Mouse (Mus musculus): Measurements from ENCODE around the gene Rnf185. TPM values are rescaled to one million over a fixed set of nuclear protein-coding genes. Genes with fewer than 3 reads are reported as not detected.

Gene Rnf185
- polyA plus RNA-seq, 1 experiment: 12.8 TPM

- Histone ChIP-seq H3K27me3 (ENCODE audit: control insufficient read depth, insufficient read depth, low read length) (no peaks in the 10 kb centered on the region), H3K27ac (ENCODE audit: insufficient read depth, low read length) (no peak within 1 kb of the TSS), H3K4me1 (ENCODE audit: control insufficient read depth, insufficient read depth, insufficient read length) (no peaks in the 10 kb centered on the region), H3K36me3 (ENCODE audit: control insufficient read depth, insufficient read depth, low read length) (no peaks in the 10 kb centered on the region), H3K4me3 (ENCODE audit: extremely low read depth, insufficient read depth, insufficient read length) (no peak within 1 kb of the TSS)
- TF ChIP-seq POLR2A (IDR thresholded peaks at IDR 0.05; ENCODE audit: low read depth, low read length) (no peak), CTCF (IDR thresholded peaks at IDR 0.05; ENCODE audit: extremely low read depth, insufficient read depth, insufficient read length, insufficient replicate concordance) (no peak)
- WGBS: 69% methylated on average over 11 of the region's 11 CpGs
- DNase-seq (ENCODE audit: low read depth in 1 of 2, low spot score in 2 of 2): no peak
Observed at GRCm38 (mm10) chr11:3487952-3488570, 35.9 kb upstream of the Rnf185 start, which contains the start of gene Pla2g3. Gene Pla2g3 (plus strand): TSS chr11:3488284.

DNA sequence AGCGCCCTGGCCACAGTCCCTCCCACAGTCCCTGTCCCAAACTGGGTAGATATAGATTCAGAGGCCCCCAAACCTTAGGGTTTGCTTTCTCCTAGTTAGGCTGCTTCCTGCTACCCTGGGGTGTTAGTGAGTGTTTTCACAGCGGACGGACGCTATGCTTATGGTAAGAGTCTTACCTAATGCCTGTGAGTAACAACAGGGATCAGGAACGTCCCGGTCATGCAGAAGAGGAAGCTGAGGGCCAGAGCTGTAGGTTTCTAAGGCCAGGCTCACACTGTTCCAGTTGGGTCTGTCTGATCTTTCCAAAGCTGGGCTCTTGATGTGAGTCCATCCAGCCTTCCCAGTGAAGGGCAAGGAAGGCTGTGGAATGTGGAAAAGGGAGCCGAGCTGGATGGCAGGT lies 34.2 kb upstream of the Rnf185 start:
- no peaks in the 10 kb centered on the region for H3K4me1 ChIP-seq (ENCODE audit: control insufficient read depth, insufficient read depth, insufficient read length)
- no peaks in the 10 kb centered on the region for H3K27me3 ChIP-seq (ENCODE audit: control insufficient read depth, insufficient read depth, low read length)
- no peaks in the 10 kb centered on the region for H3K36me3 ChIP-seq (ENCODE audit: control insufficient read depth, insufficient read depth, low read length)
- DNase-seq (ENCODE audit: low read depth in 1 of 2, low spot score in 2 of 2): no peak
- no peak overlapping the region for H3K4me3 ChIP-seq (ENCODE audit: extremely low read depth, insufficient read depth, insufficient read length)
- 53% methylated on average over 7 of the region's 7 CpGs for WGBS
- TF ChIP-seq CTCF (IDR thresholded peaks at IDR 0.05; ENCODE audit: extremely low read depth, insufficient read depth, insufficient read length, insufficient replicate concordance) (no peak), POLR2A (IDR thresholded peaks at IDR 0.05; ENCODE audit: low read depth, low read length) (no peak)
- no peak overlapping the region for H3K27ac ChIP-seq (ENCODE audit: insufficient read depth, low read length)

GRCm38 (mm10) chr11:3483980-3484642 lies 31.9 kb upstream of the Rnf185 start:
- TF ChIP-seq POLR2A (IDR thresholded peaks at IDR 0.05; ENCODE audit: low read depth, low read length): no peak
- TF ChIP-seq CTCF (IDR thresholded peaks at IDR 0.05; ENCODE audit: extremely low read depth, insufficient read depth, insufficient read length, insufficient replicate concordance): no peak
- no peaks in the 10 kb centered on the region for H3K4me1 ChIP-seq (ENCODE audit: control insufficient read depth, insufficient read depth, insufficient read length)
- H3K4me3 ChIP-seq (ENCODE audit: extremely low read depth, insufficient read depth, insufficient read length): no peak overlapping the region
- H3K36me3 ChIP-seq (ENCODE audit: control insufficient read depth, insufficient read depth, low read length): no peaks in the 10 kb centered on the region
- WGBS: 78% methylated on average over 11 of the region's 11 CpGs
- H3K27me3 ChIP-seq (ENCODE audit: control insufficient read depth, insufficient read depth, low read length): no peaks in the 10 kb centered on the region
- DNase-seq (ENCODE audit: low read depth in 1 of 2, low spot score in 2 of 2): no peak
- H3K27ac ChIP-seq (ENCODE audit: insufficient read depth, low read length): no peak overlapping the region

- H3K4me3 ChIP-seq (ENCODE audit: extremely low read depth, insufficient read depth, insufficient read length): no peak overlapping the region
- no peaks in the 10 kb centered on the region for H3K36me3 ChIP-seq (ENCODE audit: control insufficient read depth, insufficient read depth, low read length)
- DNase-seq (ENCODE audit: low read depth in 1 of 2, low spot score in 2 of 2): no peak
- TF ChIP-seq POLR2A (IDR thresholded peaks at IDR 0.05; ENCODE audit: low read depth, low read length): no peak
- no peak for TF ChIP-seq CTCF (IDR thresholded peaks at IDR 0.05; ENCODE audit: extremely low read depth, insufficient read depth, insufficient read length, insufficient replicate concordance)
- no peaks in the 10 kb centered on the region for H3K4me1 ChIP-seq (ENCODE audit: control insufficient read depth, insufficient read depth, insufficient read length)
- H3K27me3 ChIP-seq (ENCODE audit: control insufficient read depth, insufficient read depth, low read length): no peaks in the 10 kb centered on the region
- no peak overlapping the region for H3K27ac ChIP-seq (ENCODE audit: insufficient read depth, low read length)
Observed at GRCm38 (mm10) chr11:3475489-3475888, 23.3 kb upstream of the Rnf185 start.

DNA sequence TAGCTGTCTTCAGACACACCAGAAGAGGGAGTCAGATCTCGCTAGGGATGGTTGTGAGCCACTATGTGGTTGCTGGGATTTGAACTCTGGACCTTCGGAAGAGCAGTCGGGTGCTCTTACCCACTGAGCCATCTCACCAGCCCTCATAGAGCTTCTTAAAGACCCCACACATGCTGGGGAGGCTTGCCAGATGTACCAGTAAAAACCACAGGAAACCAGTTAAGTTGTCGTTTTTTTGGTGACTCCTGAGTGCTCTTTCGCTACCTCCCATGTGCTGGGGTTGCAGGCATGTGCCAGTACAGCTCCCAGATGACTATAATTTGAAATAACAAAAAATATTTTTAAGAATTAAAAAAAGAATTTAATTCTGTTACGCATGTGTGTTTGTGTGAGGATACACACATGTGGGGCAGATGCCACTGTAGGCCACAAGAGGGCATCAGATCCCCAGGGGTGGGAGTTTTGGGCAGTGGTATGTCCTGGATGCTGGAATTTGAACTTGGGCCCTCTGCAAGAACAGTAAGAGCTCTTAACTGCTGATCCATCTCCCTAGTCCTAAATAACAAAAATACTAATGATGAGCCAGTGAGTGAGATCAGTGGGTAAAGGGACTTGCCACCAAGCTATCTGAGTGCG lies 22.4 kb upstream of the Rnf185 start:
- Histone ChIP-seq H3K27ac (ENCODE audit: insufficient read depth, low read length) (no peak overlapping the region), H3K4me3 (ENCODE audit: extremely low read depth, insufficient read depth, insufficient read length) (no peak overlapping the region), H3K4me1 (ENCODE audit: control insufficient read depth, insufficient read depth, insufficient read length) (no peaks in the 10 kb centered on the region), H3K36me3 (ENCODE audit: control insufficient read depth, insufficient read depth, low read length) (no peaks in the 10 kb centered on the region), H3K27me3 (ENCODE audit: control insufficient read depth, insufficient read depth, low read length) (no peaks in the 10 kb centered on the region)
- TF ChIP-seq POLR2A (IDR thresholded peaks at IDR 0.05; ENCODE audit: low read depth, low read length) (no peak), CTCF (IDR thresholded peaks at IDR 0.05; ENCODE audit: extremely low read depth, insufficient read depth, insufficient read length, insufficient replicate concordance) (peak; percentile 27; the same call in 1 of the 2 replicates)
- 37% methylated on average over 7 of the region's 7 CpGs for WGBS
- no peak for DNase-seq (ENCODE audit: low read depth in 1 of 2, low spot score in 2 of 2)

GRCm38 (mm10) chr11:3472484-3472883 lies 20.3 kb upstream of the Rnf185 start:
- Histone ChIP-seq H3K27ac (ENCODE audit: insufficient read depth, low read length) (no peak overlapping the region), H3K4me1 (ENCODE audit: control insufficient read depth, insufficient read depth, insufficient read length) (no peaks in the 10 kb centered on the region), H3K27me3 (ENCODE audit: control insufficient read depth, insufficient read depth, low read length) (no peaks in the 10 kb centered on the region), H3K36me3 (ENCODE audit: control insufficient read depth, insufficient read depth, low read length) (no peaks in the 10 kb centered on the region), H3K4me3 (ENCODE audit: extremely low read depth, insufficient read depth, insufficient read length) (no peak overlapping the region)
- TF ChIP-seq POLR2A (IDR thresholded peaks at IDR 0.05; ENCODE audit: low read depth, low read length) (no peak), CTCF (IDR thresholded peaks at IDR 0.05; ENCODE audit: extremely low read depth, insufficient read depth, insufficient read length, insufficient replicate concordance) (peak; percentile 84; the same call in 1 of the 2 replicates)
- DNase-seq (ENCODE audit: low read depth in 1 of 2, low spot score in 2 of 2): peak; percentile 28 to 77
- 34% methylated on average over 1 of the region's 1 CpGs for WGBS

Data from spleen, adult 2 months (tissue).